Mouse (Mus musculus) lung, postnatal 36 days (tissue): ENCODE data around the gene Tmeff1.

Source experiments
- DNase-seq: peaks from one replicate; pipeline ENCODE4 v3.0.0; 2022; ENCODE audit warnings: mixed read lengths

The Tmeff1 gene

GRCm38 (mm10) chr4:48584421-48585240 lies at the start of gene Tmeff1:
Gene Tmeff1 (plus strand): TSS chr4:48585174.
- DNase-seq = peak; percentile 43

- no peak for DNase-seq
Measured at GRCm38 (mm10) chr4:48536275-48536674, 48.7 kb upstream of the Tmeff1 start.

- no peak for DNase-seq
Measured at GRCm38 (mm10) chr4:48537024-48537423, 48.0 kb upstream of the Tmeff1 start.

GRCm38 (mm10) chr4:48538581-48538980 lies 46.4 kb upstream of the Tmeff1 start:
- no peak for DNase-seq

DNA sequence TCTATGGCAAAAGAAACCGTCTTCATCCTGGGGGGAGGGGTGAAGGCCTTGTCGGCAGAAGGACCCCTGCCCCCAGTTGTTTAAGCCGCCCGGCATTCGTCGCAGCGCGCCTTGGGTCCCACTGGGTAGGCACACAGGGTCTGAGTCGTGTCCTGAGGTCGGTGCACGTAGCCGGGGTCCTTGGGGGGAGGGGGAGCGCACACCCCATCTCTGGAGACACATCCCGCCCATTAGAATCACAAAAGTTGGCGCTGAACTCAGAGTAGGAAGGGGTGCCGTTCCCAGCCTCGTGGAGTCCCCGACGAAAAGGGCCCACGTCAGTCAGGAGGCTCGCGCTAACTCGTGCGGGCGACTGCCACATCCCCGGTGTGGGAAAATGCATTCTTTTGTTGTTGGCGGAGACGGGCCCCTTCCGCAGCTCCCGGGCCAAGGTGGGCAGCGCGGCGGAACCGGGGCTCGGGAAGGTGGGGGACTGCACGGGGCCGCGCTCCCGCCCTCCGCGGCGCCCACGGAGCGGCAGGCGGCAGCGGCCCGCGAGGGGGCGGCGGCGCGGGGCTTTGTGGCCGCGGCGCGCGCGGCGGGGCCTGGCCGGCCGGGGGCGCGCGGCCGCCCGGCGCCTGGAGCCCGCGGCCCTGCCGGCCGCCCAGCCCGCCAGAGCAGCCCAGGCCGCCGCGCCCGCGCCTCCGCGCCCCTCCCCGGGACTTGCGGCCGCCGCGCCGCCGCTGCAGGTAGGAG lies 45.0 kb upstream of the Tmeff1 start, which contains the start of gene Msantd3:
TSS of gene Msantd3 (plus strand) at position 95 of the 735 bp plus-strand sequence.
- peak; percentile 43 for DNase-seq

- DNase-seq = no peak
Measured at GRCm38 (mm10) chr4:48540576-48541111, 44.3 kb upstream of the Tmeff1 start.

GRCm38 (mm10) chr4:48541526-48542250 lies 43.3 kb upstream of the Tmeff1 start:
- no peak for DNase-seq

GRCm38 (mm10) chr4:48542351-48542750 lies 42.6 kb upstream of the Tmeff1 start:
- DNase-seq = no peak

DNA sequence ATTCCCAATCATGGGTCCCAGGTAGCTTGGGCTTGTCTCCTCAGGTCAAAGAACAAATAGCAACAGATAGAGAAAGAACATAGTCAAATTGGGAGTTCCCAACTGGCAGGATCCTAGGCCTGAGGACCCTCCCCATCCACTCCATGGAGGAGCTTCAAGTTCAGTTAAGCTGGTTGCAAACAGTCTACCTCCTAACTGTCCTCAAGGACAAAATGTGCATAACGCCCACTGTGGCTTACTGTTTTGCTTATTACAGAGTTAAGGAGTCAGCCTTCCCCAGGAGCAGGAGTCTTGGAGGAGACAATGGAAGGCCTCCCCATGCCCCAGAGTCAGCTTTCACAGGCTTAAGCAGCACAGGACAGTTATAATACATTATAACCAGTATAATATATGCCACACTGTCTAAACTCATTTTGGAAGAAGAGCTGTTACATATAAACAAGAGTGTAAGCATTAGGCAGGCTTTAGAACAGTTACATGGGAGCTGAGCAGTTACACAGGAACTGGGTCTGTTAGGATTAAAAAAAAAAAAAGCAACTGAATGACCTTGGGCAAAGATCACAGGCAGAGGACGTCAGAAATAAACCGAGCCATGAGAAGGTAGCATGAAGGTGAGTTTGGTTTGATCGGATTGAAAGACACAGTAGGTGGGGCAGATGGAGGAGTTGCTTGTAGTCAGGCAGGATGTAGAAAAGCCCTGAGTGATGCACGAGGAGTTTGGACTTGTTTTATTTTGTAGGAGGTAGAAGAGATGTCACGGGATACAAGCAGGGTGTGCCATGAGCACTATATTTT lies 41.7 kb upstream of the Tmeff1 start:
- no peak for DNase-seq

DNA sequence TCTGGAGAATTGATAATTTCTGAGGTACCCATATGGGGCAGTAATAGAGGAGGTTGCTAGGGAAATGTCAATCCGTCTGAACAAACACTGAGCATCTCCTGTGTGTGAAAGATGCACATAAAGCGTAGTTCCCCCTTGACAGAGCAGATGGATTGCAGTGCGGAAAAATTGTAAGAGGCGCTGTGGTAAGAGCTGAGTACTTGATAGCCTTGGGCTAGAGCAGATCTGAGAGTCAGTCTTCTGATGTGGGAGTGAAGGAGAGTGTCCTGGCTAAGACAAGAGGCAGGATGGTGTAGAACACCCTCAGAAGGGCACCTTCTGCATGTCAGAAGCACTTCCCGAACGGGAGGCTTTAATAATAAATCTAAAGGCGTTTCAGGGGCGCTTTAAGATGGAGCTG lies 40.8 kb upstream of the Tmeff1 start:
- no peak for DNase-seq

DNA sequence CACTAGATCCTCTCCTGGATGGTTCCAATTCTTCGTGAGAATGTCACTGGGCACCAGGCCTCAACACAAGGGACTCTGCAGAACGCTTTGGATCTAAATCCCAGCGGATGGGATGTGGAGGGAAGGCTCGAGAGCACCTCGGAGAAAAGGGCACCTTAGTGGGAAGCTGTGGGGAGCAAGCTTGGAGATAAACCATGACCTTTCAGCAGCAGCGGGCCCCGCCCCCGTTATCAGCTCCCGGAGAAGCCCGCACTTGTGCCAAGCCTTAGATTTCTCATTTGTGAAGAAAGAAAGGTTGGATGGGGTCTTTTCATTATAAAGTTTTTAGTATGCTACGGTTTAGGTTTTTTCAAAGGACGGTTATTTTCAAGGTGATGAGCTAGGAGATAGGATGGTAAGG lies 39.0 kb upstream of the Tmeff1 start:
- no peak for DNase-seq

DNA sequence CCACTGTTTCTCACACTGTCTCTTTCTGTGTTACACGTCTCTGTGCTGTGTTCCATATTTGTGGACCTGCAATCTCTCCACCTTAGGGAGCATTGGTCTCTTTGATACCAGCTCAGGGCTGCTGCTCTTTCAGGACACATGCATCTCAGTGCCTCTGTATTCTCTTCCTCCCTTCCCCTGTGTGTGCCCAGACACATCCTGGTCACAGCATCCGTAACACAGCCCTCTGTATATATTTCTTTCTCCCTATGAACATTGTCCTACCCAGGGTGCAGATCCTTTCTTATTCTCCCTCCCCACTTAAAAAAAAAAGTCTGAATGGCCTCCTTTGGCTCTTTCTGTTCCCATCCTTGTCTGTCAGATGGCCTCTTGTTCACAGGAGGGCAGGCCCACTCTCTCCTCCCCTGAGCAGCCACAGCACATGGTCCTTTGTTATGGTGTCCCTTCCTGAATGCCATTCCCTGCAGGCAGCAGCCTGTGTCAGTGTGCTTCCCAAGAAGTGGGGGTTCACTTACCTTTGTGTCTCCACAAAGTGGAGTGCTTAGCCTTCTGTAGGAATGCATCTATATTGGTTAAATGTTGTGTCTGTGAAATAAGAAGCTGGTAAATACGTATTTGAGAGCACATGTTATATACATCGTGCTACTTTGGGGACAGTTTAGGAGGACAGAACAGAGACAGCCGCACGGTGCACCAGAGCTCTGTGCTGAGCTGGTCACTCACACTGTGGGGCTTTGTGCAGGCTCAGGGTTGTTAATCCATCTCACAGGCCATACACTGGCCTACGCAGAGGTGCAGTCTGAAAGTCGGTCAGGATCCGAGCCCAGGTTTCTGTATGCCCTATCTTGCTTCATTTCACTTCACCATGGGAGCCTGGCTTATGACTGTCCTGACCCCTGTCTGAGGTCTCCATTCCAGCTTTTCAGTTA lies 38.1 kb upstream of the Tmeff1 start:
- no peak for DNase-seq

GRCm38 (mm10) chr4:48548393-48549045 lies 36.5 kb upstream of the Tmeff1 start:
- no peak for DNase-seq

DNA sequence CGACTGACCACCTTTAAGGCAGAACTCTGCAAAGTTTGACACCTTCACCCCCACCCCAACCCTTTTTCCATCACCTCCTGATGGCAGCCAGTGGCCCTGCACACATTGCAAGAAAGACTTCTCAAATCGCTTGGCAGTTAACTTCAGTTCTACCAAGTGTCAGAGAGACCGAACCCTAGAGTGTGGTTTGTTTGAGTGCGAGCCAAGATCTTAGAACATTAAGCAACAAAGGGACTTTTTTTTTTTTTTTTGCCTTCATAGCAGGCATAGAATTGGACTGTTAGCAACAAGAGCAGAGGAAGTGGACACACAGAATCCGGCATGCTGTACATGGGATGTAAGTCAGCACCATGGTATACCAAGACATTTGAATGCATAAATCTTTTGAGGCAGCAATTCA lies 35.3 kb upstream of the Tmeff1 start:
- DNase-seq = peak; percentile 60

GRCm38 (mm10) chr4:48552486-48553064 lies 32.4 kb upstream of the Tmeff1 start:
- no peak for DNase-seq

DNA sequence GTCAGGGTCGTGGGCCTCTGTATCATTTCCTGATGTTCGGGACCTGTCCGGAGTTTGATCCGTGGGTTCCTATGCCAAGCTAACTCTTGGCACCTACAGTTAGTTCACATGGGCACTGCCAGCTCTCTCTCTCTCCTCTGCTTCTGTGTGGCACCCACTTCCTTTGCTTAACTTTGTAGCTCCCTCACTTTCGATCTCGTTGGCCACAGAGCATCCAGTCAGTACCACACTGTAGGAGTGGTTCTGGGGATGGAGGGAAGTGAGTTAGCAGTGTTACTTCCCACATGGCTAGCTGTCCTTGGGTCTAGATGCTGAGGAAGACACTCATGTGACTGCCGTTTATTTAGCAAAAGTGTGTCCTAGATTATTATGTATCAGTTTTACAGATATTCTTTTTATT lies 30.8 kb upstream of the Tmeff1 start:
- DNase-seq = no peak

DNA sequence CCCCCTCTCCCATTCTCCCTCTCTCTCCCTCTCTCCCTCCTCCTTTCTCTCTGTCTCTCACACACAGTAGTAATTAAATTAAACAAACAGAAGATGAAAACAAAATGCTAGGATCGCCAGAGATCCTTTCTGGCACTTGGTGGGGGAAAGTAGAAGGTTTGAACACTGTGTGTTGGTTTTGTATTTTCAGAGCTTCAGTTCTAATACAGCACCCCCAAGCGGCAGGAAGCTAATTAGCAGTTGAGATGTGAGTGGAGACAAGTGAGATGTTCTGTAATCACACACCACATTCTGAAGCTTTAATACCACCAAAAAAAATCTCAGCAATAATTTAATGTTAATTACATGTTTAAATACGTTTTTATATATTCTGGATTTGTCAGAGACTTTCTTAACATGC lies 29.2 kb upstream of the Tmeff1 start:
- DNase-seq = peak; percentile 83

DNA sequence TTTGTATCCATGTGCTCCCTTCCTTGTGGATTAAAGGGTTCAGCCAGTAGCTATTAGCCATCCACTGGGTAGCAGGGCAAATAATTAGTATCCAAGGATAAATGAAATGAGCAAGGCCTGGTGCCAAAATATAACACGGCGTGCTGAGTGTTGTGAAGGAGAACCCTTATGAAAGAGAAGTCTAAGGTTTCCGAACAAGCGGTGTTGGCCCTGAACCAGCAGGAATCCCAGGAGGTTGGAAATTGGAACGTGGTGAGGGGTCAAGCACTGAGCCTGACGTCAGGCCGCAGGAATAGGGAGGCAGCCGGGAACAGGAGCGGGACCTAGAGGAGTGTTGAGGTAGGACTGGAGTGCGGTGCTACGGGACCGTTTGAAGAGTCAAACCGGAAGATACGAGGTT lies 25.3 kb upstream of the Tmeff1 start:
- DNase-seq = no peak

GRCm38 (mm10) chr4:48561824-48562223 lies 23.1 kb upstream of the Tmeff1 start:
- no peak for DNase-seq

DNA sequence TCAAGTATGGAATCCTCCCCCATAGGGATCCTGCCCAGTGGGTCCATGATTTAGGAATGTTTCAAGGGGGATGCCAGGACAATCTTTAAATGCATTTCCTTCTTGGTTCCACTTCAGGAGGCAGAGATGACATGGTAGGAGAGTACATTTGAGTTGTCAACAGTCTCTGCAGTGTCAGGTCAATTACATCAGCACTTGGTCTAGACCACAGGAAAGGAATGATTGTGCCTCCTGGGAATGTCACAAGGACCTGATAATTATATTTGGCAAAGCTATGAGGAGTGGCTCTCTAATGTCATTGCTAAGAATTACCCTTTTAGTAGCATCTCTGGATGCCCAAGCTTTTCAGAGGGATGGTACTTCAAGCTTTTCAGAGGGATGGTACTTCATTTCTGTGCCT lies 20.0 kb upstream of the Tmeff1 start:
- no peak for DNase-seq
